Mouse (Mus musculus) liver, embryonic 13.5 days (tissue): ENCODE results near the gene Rpain. TPM values are rescaled to one million over a fixed set of nuclear protein-coding genes. Genes with fewer than 3 reads are reported as not detected.

ENCODE experiments used
- ATAC-seq: fragments of 200-750 bp; cut with Nextera tagmentation; 2 replicates; pipeline ENCODE4 v1.8.0; 2017; ENCODE audit warnings: low read depth, mild to moderate bottlenecking, moderate number of reproducible peaks, moderate library complexity
- DNase-seq: peaks from one replicate; pipeline ENCODE4 v3.0.0; 2022
- H3K27ac ChIP-seq: fragments of 300-500 bp; sonication (generic); 2 replicates; pipeline ENCODE4 v1.5.1; 2015; ENCODE audit warnings: moderate library complexity, mild to moderate bottlenecking, inconsistent platforms
- H3K27me3 ChIP-seq: fragments of 300-500 bp; sonication (generic); 2 replicates; pipeline ENCODE4 v1.6.1; 2015; ENCODE audit warnings: mild to moderate bottlenecking, inconsistent platforms
- H3K36me3 ChIP-seq: fragments of 300-500 bp; sonication (generic); 2 replicates; pipeline ENCODE4 v1.6.1; 2015; ENCODE audit warnings: mild to moderate bottlenecking, inconsistent platforms
- H3K4me1 ChIP-seq: fragments of 300-500 bp; sonication (generic); replicated peaks from 2 replicates; pipeline ENCODE4 v1.6.1; 2015; ENCODE audit warnings: inconsistent platforms
- H3K4me2 ChIP-seq: fragments of 300-500 bp; sonication (generic); 2 replicates; pipeline ENCODE4 v1.6.1; 2015; ENCODE audit warnings: inconsistent platforms, mild to moderate bottlenecking, moderate library complexity
- H3K4me3 ChIP-seq: fragments of 300-500 bp; sonication (generic); replicated peaks from 2 replicates; pipeline ENCODE4 v1.5.1; 2015; ENCODE audit warnings: mild to moderate bottlenecking, inconsistent platforms
- H3K9ac ChIP-seq: fragments of 300-500 bp; sonication (generic); 2 replicates; pipeline ENCODE4 v1.6.1; 2015; ENCODE audit warnings: mild to moderate bottlenecking, inconsistent platforms
- H3K9me3 ChIP-seq: fragments of 300-500 bp; sonication (generic); replicated peaks from 2 replicates; pipeline ENCODE4 v1.6.1; 2016; ENCODE audit warnings: inconsistent platforms
- WGBS: fragments of 180-500 bp; shearing (Covaris S2); methylation state at CpG from one replicate; pipeline ENCODE4 v1.1.7; 2015; ENCODE audit not compliant: insufficient replicate concordance; 5-methylcytosine and 5-hydroxymethylcytosine counted together
- polyA plus RNA-seq: library from polyadenylated mRNA; unstranded; fragments of >200 nt; fragmentation: Nextera tagmentation; extraction: Ambion mirVana; gene quantifications from 2 replicates; pipeline ENCODE4 v1.2.1, GENCODE M21; 2015

Rpain gene
- polyA plus RNA-seq, 1 experiment from 2014 or later: 95.3 TPM

DNA sequence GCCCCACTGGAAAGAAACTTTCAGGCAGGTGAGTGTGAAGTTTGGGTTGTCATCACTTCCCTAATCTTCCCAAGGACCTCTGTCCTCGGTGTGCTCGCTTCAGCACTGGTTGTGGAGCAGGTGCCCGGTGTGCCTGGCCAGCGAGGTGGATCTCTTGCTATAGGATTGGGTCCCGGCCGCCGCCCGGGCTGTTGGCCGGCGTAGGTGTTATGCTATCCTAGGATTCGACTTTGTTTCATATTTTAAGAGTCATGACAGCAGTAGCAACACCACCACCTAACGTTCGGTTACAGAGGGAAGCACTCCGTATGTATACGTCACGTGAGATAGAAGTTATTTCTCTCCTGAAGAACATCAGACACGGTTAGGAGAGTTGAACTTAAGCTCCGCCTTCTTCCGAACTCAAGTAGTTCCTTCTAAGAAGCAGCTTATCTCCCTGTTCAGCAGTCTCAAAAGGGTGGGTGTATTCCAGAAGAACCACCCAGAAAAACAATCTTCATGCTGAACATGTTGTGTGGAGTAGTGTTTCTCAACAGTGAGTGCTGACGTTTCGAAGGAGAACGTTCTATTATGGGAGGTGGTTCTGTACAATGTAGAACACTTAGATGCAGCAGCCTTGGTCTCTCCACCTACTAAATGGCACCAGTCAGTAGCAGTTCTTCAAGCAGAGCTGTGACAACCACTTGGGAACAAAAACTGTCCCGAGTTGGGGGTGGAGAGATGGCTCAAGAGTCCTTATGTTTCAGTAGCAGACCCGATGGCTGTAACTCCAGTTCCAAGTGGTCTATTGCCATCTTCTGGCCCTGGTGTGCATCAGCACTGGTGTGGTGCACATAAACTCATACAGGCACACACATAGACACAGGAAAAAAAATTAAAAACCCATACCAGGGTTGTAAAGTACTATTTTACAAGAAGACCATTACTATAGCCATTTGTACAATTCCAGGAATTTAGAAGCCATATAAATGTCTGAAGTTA lies 837 bp downstream of the Rpain start:
- no peaks in the 10 kb centered on the region for H3K27me3 ChIP-seq
- WGBS: 7% methylated on average over 24 of the region's 24 CpGs
- no peaks in the 10 kb centered on the region for H3K9me3 ChIP-seq
- peak overlapping the region; percentile 89 for H3K9ac ChIP-seq
- peak overlapping the region; percentile 78 for H3K4me2 ChIP-seq
- peak overlapping the region; percentile 99 for H3K27ac ChIP-seq
- DNase-seq (peak; percentile 75), ATAC-seq (peak; percentile 67)
- peaks cover 57% of the 10 kb centered on the region for H3K36me3 ChIP-seq
- H3K4me1 ChIP-seq: peaks cover 62% of the 10 kb centered on the region
- H3K4me3 ChIP-seq: peak overlapping the region; percentile 84

DNA sequence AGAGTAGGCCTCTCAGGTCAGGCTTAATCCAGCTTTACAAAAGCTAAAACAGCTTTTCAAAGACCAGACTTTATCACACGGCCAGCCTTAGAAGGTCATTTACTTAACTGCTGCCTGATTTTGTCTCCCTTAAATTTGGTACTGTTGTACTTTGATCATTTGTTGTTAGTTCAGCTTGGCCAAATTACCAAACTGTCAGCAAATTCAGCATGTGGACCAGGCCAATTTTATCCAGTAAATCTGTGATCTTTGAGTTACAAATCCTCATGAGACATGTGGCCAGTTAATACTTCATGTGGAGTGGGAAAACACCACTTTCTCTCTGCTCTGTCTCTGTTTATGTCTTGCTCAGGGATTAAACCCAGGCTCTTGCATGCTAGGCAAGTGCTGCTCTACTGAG lies 2.6 kb downstream of the Rpain start:
- Histone ChIP-seq H3K27ac (peak overlapping the region; percentile 99), H3K9ac (peak overlapping the region; percentile 46; the same call in 1 of the 2 replicates), H3K4me1 (peaks cover 60% of the 10 kb centered on the region), H3K4me2 (peak overlapping the region; percentile 78), H3K4me3 (no peak overlapping the region), H3K36me3 (peaks cover 62% of the 10 kb centered on the region), H3K9me3 (no peaks in the 10 kb centered on the region), H3K27me3 (no peaks in the 10 kb centered on the region)
- 57% methylated on average over 1 of the region's 1 CpGs for WGBS
- ATAC-seq (no peak), DNase-seq (no peak)

DNA sequence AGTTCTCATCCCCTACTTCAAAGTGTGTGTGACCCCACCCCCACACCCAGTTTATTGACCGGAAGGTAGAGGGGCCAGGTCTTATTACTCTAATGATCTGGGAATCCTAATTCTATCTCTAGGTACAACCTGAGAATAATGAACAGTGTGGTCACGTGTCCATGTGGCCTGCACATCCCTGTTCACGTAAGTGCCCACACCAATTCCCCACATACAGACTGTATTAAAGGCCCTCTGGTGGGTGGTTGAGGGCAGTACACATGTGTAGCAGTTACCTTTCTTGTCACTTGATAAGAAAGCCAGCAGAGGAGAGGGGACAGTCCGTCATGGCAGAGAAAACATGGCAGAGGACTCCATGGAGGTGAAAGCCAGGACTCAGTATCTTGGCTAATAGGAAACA lies 3.9 kb downstream of the Rpain start:
- Histone ChIP-seq H3K4me3 (no peak overlapping the region), H3K4me2 (no peak overlapping the region), H3K36me3 (peaks cover 74% of the 10 kb centered on the region), H3K9ac (0 out of 2 replicates have a peak overlapping the region, but pooled peaks have one; percentile 15), H3K27ac (no peak overlapping the region; the same call in 1 of the 2 replicates), H3K9me3 (no peaks in the 10 kb centered on the region), H3K27me3 (no peaks in the 10 kb centered on the region), H3K4me1 (peaks cover 52% of the 10 kb centered on the region)
- ATAC-seq (no peak), DNase-seq (no peak)
- WGBS: 69% methylated on average over 4 of the region's 4 CpGs

DNA sequence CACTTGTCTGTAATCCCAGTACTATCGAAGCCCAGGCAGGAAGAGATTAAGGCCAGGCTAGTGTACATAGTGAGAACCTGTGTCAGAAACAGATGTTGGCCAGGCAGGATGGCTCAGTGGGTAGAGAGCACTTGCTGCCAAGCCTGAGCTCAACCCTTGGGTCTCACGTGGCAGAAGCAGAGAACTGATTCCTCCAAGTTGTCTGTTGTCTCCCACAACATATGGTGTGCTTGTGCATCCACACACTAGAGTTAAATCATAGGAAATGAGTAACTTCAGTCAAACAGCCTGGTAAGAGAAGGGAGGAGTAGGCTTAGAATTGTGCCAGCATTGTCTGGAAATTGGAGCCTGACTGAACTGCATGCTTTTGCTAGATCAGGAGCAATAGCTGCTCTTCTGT lies 5.2 kb downstream of the Rpain start:
- no peak for DNase-seq
- Histone ChIP-seq H3K9me3 (no peaks in the 10 kb centered on the region), H3K4me3 (no peak overlapping the region), H3K27me3 (no peaks in the 10 kb centered on the region), H3K27ac (peak overlapping the region; percentile 29; the same call in 1 of the 2 replicates), H3K4me2 (no peak overlapping the region), H3K4me1 (peaks cover 56% of the 10 kb centered on the region), H3K9ac (peak overlapping the region; percentile 15; the same call in 1 of the 2 replicates), H3K36me3 (peaks cover 87% of the 10 kb centered on the region)
- WGBS: 65% methylated on average over 2 of the region's 2 CpGs
- ATAC-seq: no peak

DNA sequence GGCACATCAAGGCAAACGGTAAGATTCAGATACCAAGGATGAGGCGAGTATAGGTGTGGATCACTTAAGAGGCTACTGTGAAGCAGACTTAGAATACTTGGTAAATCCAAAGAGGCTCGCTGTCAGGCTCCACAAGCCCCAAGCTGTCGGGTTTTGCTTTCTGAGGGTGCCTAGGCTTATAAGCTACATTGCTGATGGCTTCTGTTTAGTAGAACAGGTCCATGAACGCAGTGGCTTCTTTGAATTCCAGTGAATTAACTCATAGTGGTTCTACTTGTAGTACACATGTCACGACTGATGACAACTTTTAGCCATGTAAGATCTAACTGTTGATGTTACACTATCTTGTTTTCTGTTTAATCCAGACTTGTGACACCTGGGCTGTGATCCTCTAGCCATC lies 7.3 kb downstream of the Rpain start:
- H3K27ac ChIP-seq: peak overlapping the region; percentile 9; the same call in 1 of the 2 replicates
- 84% methylated on average over 6 of the region's 6 CpGs for WGBS
- no peak overlapping the region for H3K9ac ChIP-seq
- H3K4me2 ChIP-seq: no peak overlapping the region
- ATAC-seq (no peak), DNase-seq (no peak)
- H3K36me3 ChIP-seq: peaks cover 90% of the 10 kb centered on the region
- H3K9me3 ChIP-seq: no peaks in the 10 kb centered on the region
- no peaks in the 10 kb centered on the region for H3K27me3 ChIP-seq
- H3K4me1 ChIP-seq: peaks cover 63% of the 10 kb centered on the region
- H3K4me3 ChIP-seq: no peak overlapping the region

DNA sequence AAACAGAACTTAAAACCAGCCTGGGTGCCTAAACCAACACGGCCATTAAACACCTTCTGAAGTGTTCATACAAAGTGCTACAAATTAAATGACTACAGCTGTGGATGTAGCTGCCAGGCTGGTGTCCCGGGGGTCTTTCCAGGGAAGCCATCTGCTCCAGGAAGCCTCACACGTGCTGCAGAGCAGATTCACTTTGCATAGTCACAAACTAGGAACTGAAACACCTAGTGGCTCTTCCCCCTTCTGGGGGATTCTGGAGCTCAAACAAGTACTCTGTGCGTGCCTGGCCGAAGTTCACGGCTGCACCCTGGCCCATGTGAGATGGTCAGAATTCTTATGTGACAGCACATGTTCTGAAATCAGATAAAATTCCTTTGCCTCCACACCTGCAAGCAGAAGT lies 10.2 kb downstream of the Rpain start:
- H3K4me2 ChIP-seq: peak overlapping the region; percentile 95; the same call in 1 of the 2 replicates
- 80% methylated on average over 6 of the region's 6 CpGs for WGBS
- H3K27me3 ChIP-seq: no peaks in the 10 kb centered on the region
- H3K9ac ChIP-seq: no peak overlapping the region
- H3K9me3 ChIP-seq: no peaks in the 10 kb centered on the region
- DNase-seq (no peak), ATAC-seq (no peak)
- no peak overlapping the region for H3K27ac ChIP-seq
- H3K36me3 ChIP-seq: peaks cover 69% of the 10 kb centered on the region
- peaks cover 43% of the 10 kb centered on the region for H3K4me1 ChIP-seq
- H3K4me3 ChIP-seq: no peak overlapping the region

DNA sequence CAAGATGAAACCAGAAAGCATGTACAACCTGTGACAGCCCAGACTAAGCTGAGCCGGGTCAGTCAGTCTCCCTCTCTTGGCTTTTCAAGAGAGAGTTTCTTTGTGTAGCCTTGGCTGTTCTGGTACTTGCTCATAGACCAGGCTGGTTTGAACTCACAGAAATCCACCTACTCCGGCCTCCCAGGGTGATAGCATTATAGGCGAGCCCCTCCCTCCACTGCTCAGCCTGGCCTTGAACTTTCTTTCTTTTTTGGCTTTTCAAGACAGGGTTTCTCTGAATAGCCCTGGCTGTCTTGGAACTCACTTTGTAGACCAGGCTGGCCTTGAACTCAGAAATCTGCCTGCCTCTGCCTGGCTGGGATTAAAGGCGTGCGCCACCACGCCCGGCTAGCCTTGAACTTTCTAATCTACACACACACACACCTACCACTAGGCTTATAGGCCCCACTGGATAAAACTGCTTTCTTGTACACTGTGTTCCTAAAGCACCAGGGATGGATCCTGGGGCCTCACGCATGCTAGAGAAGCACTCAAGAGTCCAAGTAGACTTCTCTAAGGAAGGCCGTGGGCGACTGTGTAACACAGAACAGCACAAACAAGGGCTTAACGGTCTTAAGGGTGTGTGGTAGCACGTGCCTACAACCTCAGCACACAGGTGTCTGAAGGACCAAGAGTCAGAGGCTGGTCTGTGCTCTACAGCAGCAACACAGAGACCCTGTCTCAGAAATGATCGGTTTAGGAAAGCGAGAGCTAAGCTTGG lies 10.9 kb downstream of the Rpain start:
- Histone ChIP-seq H3K4me1 (peaks cover 40% of the 10 kb centered on the region), H3K9ac (peak overlapping the region; percentile 88), H3K9me3 (no peaks in the 10 kb centered on the region), H3K27me3 (no peaks in the 10 kb centered on the region), H3K27ac (peak overlapping the region; percentile 58), H3K4me3 (peak overlapping the region; percentile 95), H3K4me2 (peak overlapping the region; percentile 95), H3K36me3 (peaks cover 69% of the 10 kb centered on the region)
- ATAC-seq (0 out of 2 replicates have a peak, but pooled peaks have one; percentile 19), DNase-seq (no peak)
- 69% methylated on average over 14 of the region's 14 CpGs for WGBS

DNA sequence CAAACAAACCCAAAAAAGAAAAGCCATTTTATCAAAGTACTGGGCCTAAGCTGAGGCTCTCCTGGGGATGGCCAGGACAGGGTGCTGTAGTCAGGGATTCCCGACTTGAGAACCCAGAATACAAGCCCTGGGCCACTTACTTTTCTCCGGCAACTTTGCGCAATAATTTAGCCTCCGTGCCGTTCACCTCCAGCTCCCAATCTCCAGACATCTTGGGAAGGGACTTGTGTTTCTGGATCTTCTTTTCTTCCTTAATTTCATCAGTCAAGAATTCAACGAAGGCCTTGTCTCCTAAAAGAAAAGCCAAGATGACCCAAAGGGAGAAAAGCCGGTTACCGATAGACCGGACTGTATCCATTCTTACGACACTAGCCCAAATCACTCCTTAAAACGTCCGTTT lies 12.0 kb downstream of the Rpain start:
- Histone ChIP-seq H3K36me3 (peaks cover 69% of the 10 kb centered on the region), H3K4me1 (peaks cover 40% of the 10 kb centered on the region), H3K4me3 (peak overlapping the region; percentile 95), H3K27me3 (no peaks in the 10 kb centered on the region), H3K9me3 (no peaks in the 10 kb centered on the region), H3K9ac (peak overlapping the region; percentile 88), H3K27ac (peak overlapping the region; percentile 55; the same call in 1 of the 2 replicates), H3K4me2 (peak overlapping the region; percentile 95)
- WGBS: 2% methylated on average over 12 of the region's 12 CpGs
- no peak for ATAC-seq
- no peak for DNase-seq

DNA sequence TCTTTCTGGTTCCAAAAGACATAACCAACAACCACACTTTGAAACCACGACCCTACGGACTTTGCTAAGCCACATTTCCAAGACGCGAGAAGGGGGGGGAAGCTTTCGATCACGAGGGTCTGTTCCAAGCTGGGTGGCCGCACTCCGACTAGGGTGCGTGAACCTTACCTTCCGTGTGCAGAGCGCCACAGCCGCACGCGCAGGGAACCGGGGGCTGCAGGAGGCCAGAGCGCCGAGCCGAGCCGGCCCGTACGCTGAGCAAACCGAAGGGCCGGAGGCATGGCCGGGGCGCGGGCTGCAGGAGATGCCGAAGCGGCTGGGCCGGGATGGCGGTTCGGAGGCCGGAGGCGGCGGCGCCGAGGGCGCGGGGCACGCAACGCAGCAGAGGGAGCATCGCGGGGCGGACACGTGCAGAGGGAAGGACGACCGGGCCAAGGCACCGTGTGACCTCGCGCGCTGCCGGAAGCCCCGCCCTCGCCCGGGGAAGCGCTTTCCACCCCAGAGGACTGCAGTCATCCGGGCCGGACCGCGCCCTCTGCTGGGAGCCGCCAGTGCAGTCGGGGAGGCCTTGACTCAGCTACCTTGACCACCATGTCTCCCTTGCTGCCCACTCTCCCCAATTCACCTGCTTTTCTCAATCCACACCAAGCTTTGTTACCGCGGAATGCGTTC lies 12.7 kb downstream of the Rpain start, which contains the start of gene C1qbp:
Gene C1qbp, minus strand, starts transcription at position 470 of the 672 bp plus-strand sequence.
- Histone ChIP-seq H3K27ac (peak within 1 kb of the TSS; percentile 72), H3K4me2 (peak within 1 kb of the TSS; percentile 95), H3K36me3 (peaks cover 69% of the 10 kb centered on the region), H3K27me3 (no peaks in the 10 kb centered on the region), H3K4me3 (peak within 1 kb of the TSS; percentile 95), H3K4me1 (peaks cover 40% of the 10 kb centered on the region), H3K9me3 (no peaks in the 10 kb centered on the region), H3K9ac (peak within 1 kb of the TSS; percentile 88)
- ATAC-seq (peak; percentile 94), DNase-seq (peak; percentile 91)
- under 1% methylated on average over 54 of the region's 64 CpGs for WGBS

DNA sequence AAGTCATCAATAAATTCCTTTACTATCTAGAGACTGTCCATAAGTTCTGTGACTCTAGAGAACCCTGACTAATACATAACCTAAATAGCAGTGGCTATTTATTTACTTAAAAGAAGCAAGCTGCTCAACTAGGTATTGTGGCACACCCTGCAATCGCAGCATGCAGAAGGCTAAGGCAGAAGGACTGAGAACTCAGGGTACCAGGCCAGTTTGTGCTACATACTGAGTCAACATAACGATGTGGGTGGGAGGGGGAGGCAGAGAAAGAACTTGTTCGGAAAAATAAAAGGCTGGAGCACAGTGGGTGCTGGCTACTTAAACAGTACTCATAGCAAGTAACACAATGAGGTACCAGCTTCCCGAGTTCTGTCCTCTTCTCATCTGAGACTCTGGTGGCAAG lies 31.2 kb downstream of the Rpain start:
- Histone ChIP-seq H3K4me2 (no peak overlapping the region), H3K9ac (no peak overlapping the region), H3K4me3 (no peak overlapping the region), H3K4me1 (peaks cover 27% of the 10 kb centered on the region), H3K9me3 (no peaks in the 10 kb centered on the region), H3K36me3 (peaks cover 36% of the 10 kb centered on the region), H3K27ac (no peak overlapping the region), H3K27me3 (no peaks in the 10 kb centered on the region)
- no peak for ATAC-seq
- WGBS: 81% methylated on average over 4 of the region's 4 CpGs
- DNase-seq: no peak
